Mouse (Mus musculus): ENCODE data around the gene Slfn2. TPM values are rescaled to one million over a fixed set of nuclear protein-coding genes. Genes with fewer than 3 reads are reported as not detected.

Slfn2 gene
- polyA plus RNA-seq, 1 experiment from 2014 or later = 1.6 TPM

- 92% methylated on average over 9 of the region's 9 CpGs for WGBS
- Histone ChIP-seq H3K9me3 (0 out of 2 replicates have a peak, but pooled peaks cover 3% of the 10 kb centered on the region), H3K4me3 (replicated peaks) (no peak overlapping the region), H3K4me2 (replicated peaks) (no peak overlapping the region), H3K27me3 (no peaks in the 10 kb centered on the region), H3K36me3 (no peaks in the 10 kb centered on the region), H3K9ac (replicated peaks) (no peak overlapping the region), H3K4me1 (replicated peaks) (no peaks in the 10 kb centered on the region), H3K27ac (no peak overlapping the region)
- ATAC-seq = no peak
These were observed 14.7 kb downstream of the Slfn2 start for GRCm38 (mm10) chr11:83079487-83080199.

GRCm38 (mm10) chr11:83082741-83083473 lies 18.0 kb downstream of the Slfn2 start:
- H3K9ac ChIP-seq (replicated peaks) = no peak overlapping the region
- 68% methylated on average over 7 of the region's 7 CpGs for WGBS
- H3K4me3 ChIP-seq (replicated peaks) = no peak overlapping the region
- 0 out of 2 replicates have a peak, but pooled peaks cover 3% of the 10 kb centered on the region for H3K9me3 ChIP-seq
- no peaks in the 10 kb centered on the region for H3K4me1 ChIP-seq (replicated peaks)
- H3K27me3 ChIP-seq = no peaks in the 10 kb centered on the region
- ATAC-seq = no peak
- no peaks in the 10 kb centered on the region for H3K36me3 ChIP-seq
- no peak overlapping the region for H3K27ac ChIP-seq
- no peak overlapping the region for H3K4me2 ChIP-seq (replicated peaks)

GRCm38 (mm10) chr11:83084161-83084560 lies 19.2 kb downstream of the Slfn2 start:
- Histone ChIP-seq H3K36me3 (no peaks in the 10 kb centered on the region), H3K9ac (replicated peaks) (no peak overlapping the region), H3K27ac (no peak overlapping the region), H3K4me1 (replicated peaks) (no peaks in the 10 kb centered on the region), H3K27me3 (no peaks in the 10 kb centered on the region), H3K4me3 (replicated peaks) (no peak overlapping the region), H3K4me2 (replicated peaks) (no peak overlapping the region), H3K9me3 (0 out of 2 replicates have a peak, but pooled peaks cover 3% of the 10 kb centered on the region)
- ATAC-seq = no peak
- WGBS = 94% methylated on average over 2 of the region's 2 CpGs

GRCm38 (mm10) chr11:83084761-83085160 lies 19.8 kb downstream of the Slfn2 start:
- H3K4me2 ChIP-seq (replicated peaks) = no peak overlapping the region
- no peaks in the 10 kb centered on the region for H3K36me3 ChIP-seq
- no peaks in the 10 kb centered on the region for H3K4me1 ChIP-seq (replicated peaks)
- no peak overlapping the region for H3K4me3 ChIP-seq (replicated peaks)
- WGBS = 88% methylated on average over 10 of the region's 10 CpGs
- no peaks in the 10 kb centered on the region for H3K27me3 ChIP-seq
- ATAC-seq = no peak
- no peak overlapping the region for H3K27ac ChIP-seq
- H3K9ac ChIP-seq (replicated peaks) = no peak overlapping the region
- H3K9me3 ChIP-seq = 0 out of 2 replicates have a peak, but pooled peaks cover 3% of the 10 kb centered on the region

- Histone ChIP-seq H3K36me3 (no peaks in the 10 kb centered on the region), H3K4me3 (replicated peaks) (no peak overlapping the region), H3K27me3 (no peaks in the 10 kb centered on the region), H3K9me3 (0 out of 2 replicates have a peak, but pooled peaks cover 5% of the 10 kb centered on the region), H3K27ac (no peak overlapping the region), H3K9ac (replicated peaks) (no peak overlapping the region), H3K4me1 (replicated peaks) (no peaks in the 10 kb centered on the region), H3K4me2 (replicated peaks) (no peak overlapping the region)
- no peak for ATAC-seq
- whole genome bisulfite sequencing = 39% methylated on average over 2 of the region's 2 CpGs
These were observed 50.2 kb downstream of the Slfn2 start for GRCm38 (mm10) chr11:83115138-83115537.

- 85% methylated on average over 13 of the region's 13 CpGs for WGBS
- no peak within 1 kb of the TSS for H3K4me2 ChIP-seq (replicated peaks)
- H3K9me3 ChIP-seq = no peaks in the 10 kb centered on the region
- no peak within 1 kb of the TSS for H3K27ac ChIP-seq
- H3K36me3 ChIP-seq = no peaks in the 10 kb centered on the region
- no peak for ATAC-seq
- H3K4me1 ChIP-seq (replicated peaks) = no peaks in the 10 kb centered on the region
- no peaks in the 10 kb centered on the region for H3K27me3 ChIP-seq
- H3K9ac ChIP-seq (replicated peaks) = no peak within 1 kb of the TSS
- H3K4me3 ChIP-seq (replicated peaks) = no peak within 1 kb of the TSS
These were observed 51.8 kb downstream of the Slfn2 start, which contains the start of gene Slfn1 for GRCm38 (mm10) chr11:83116597-83117227. TSS of gene Slfn1 (plus strand) at chr11:83116849.

GRCm38 (mm10) chr11:83118056-83118455 lies 53.1 kb downstream of the Slfn2 start:
- no peaks in the 10 kb centered on the region for H3K27me3 ChIP-seq
- H3K36me3 ChIP-seq = no peaks in the 10 kb centered on the region
- H3K4me3 ChIP-seq (replicated peaks) = no peak overlapping the region
- no peak for ATAC-seq
- H3K4me2 ChIP-seq (replicated peaks) = no peak overlapping the region
- H3K9me3 ChIP-seq = no peaks in the 10 kb centered on the region
- H3K4me1 ChIP-seq (replicated peaks) = no peaks in the 10 kb centered on the region
- no peak overlapping the region for H3K9ac ChIP-seq (replicated peaks)
- WGBS = 63% methylated on average over 3 of the region's 3 CpGs
- H3K27ac ChIP-seq = no peak overlapping the region

Small RNA genes lying within 50 kb of the gene (microRNA-seq; reads per million reads assigned to microRNA genes)
- gene Gm27598 = not detected

Other genes starting within 250 kb of the Slfn2 start
- 4.5 and 5.9 TPM in 2 replicates for gene Rffl, start 193.9 kb upstream of the Slfn2 start, polyA plus RNA-seq (2015; fragmentation: Nextera tagmentation; extraction: Ambion mirVana)
- gene Rad51d, start 174.5 kb upstream of the Slfn2 start, polyA plus RNA-seq (2015; fragmentation: Nextera tagmentation; extraction: Ambion mirVana) = 12.1 and 13.8 TPM in 2 replicates
- 0.48 and 0.62 TPM in 2 replicates for gene Fndc8, start 173.0 kb upstream of the Slfn2 start, polyA plus RNA-seq (2015; fragmentation: Nextera tagmentation; extraction: Ambion mirVana)
- 31.2 and 32.2 TPM in 2 replicates for gene Nle1, start 156.7 kb upstream of the Slfn2 start, polyA plus RNA-seq (2015; fragmentation: Nextera tagmentation; extraction: Ambion mirVana)
- 0.59 and 0.93 TPM in 2 replicates for gene Unc45b, start 154.6 kb upstream of the Slfn2 start, polyA plus RNA-seq (2015; fragmentation: Nextera tagmentation; extraction: Ambion mirVana)
- 0.57 and 0.93 TPM in 2 replicates for gene Slfn5, start 113.8 kb upstream of the Slfn2 start, polyA plus RNA-seq (2015; fragmentation: Nextera tagmentation; extraction: Ambion mirVana)
- gene Slfn9, start 73.3 kb upstream of the Slfn2 start, polyA plus RNA-seq (2015; fragmentation: Nextera tagmentation; extraction: Ambion mirVana) = 3.7 TPM in 2 replicates
- gene Slfn8, start 44.3 kb upstream of the Slfn2 start, polyA plus RNA-seq (2015; fragmentation: Nextera tagmentation; extraction: Ambion mirVana) = 0.06 and 0.31 TPM in 2 replicates
- 0.08 and 0.10 TPM in 2 replicates for gene Slfn1, start 51.7 kb downstream of the Slfn2 start, polyA plus RNA-seq (2015; fragmentation: Nextera tagmentation; extraction: Ambion mirVana)
- gene Slfn4, start 110.1 kb downstream of the Slfn2 start, polyA plus RNA-seq (2015; fragmentation: Nextera tagmentation; extraction: Ambion mirVana) = not detected in 2 replicates
- gene Slfn3, start 126.2 kb downstream of the Slfn2 start, polyA plus RNA-seq (2015; fragmentation: Nextera tagmentation; extraction: Ambion mirVana) = 0.11 TPM in 1 of 2 replicates, not detected in the other
- gene Slfn14, start 221.6 kb downstream of the Slfn2 start, polyA plus RNA-seq (2015; fragmentation: Nextera tagmentation; extraction: Ambion mirVana) = 0.12 and 0.15 TPM in 2 replicates
- 109 and 116 TPM in 2 replicates for gene Ap2b1, start 233.9 kb downstream of the Slfn2 start, polyA plus RNA-seq (2015; fragmentation: Nextera tagmentation; extraction: Ambion mirVana)
- gene Pex12, start 237.5 kb downstream of the Slfn2 start, polyA plus RNA-seq (2015; fragmentation: Nextera tagmentation; extraction: Ambion mirVana) = 21.0 and 21.1 TPM in 2 replicates

Data from midbrain, embryonic 13.5 days (tissue).